Mouse (Mus musculus) layer of hippocampus, adult 2 months (tissue): ENCODE data around the gene Ppil2. TPM values are rescaled to one million over a fixed set of nuclear protein-coding genes. Genes with fewer than 3 reads are reported as not detected.
A peak's percentile ranks its signal among the peaks of the same experiment; 100 is the strongest.

Experiments
- DNase-seq, 2 experiments: peaks; one replicate each; pipeline ENCODE4 v3.0.0; 2022; ENCODE audit warnings: low spot score in 2 of 2
- H3K27ac ChIP-seq: fragments of 200-600 bp; 2 replicates; pipeline ENCODE4 v1.8.1; 2022
- H3K4me3 ChIP-seq: fragments of 200-600 bp; 2 replicates; pipeline ENCODE4 v1.8.1; 2022; ENCODE audit warnings: mild to moderate bottlenecking
- CTCF ChIP-seq: fragments of 200-600 bp; conservative IDR thresholded peaks from 2 replicates; pipeline ENCODE4 v1.8.1; 2022; ENCODE audit warnings: antibody characterized with exemption, mild to moderate bottlenecking, moderate library complexity
- total RNA-seq, 2 experiments: library from RNA; stranded (reverse); gene quantifications; 2 replicates each; pipeline ENCODE4 v1.2.3; 2021

The Ppil2 gene
- total RNA-seq, 2 experiments from 2014 or later = 91.3 to 105 TPM

- no peak for DNase-seq
- 0 out of 2 replicates have a peak overlapping the region, but pooled peaks have one; percentile 2 for H3K27ac ChIP-seq
- H3K4me3 ChIP-seq = no peak overlapping the region
- no peak for TF ChIP-seq CTCF
These were observed 25.4 kb downstream of the Ppil2 start for GRCm38 (mm10) chr16:17085636-17086035.

GRCm38 (mm10) chr16:17082121-17082792 is 28.8 kb downstream of the Ppil2 start:
- no peak for TF ChIP-seq CTCF
- H3K27ac ChIP-seq = no peak overlapping the region
- no peak for DNase-seq
- no peak overlapping the region for H3K4me3 ChIP-seq

- DNase-seq = peak; percentile 66 to 69
- TF ChIP-seq CTCF = no peak
These were observed 33.0 kb downstream of the Ppil2 start for GRCm38 (mm10) chr16:17078101-17078500.

GRCm38 (mm10) chr16:17076869-17077268 is 34.2 kb downstream of the Ppil2 start:
- DNase-seq = no peak
- no peak overlapping the region for H3K4me3 ChIP-seq
- TF ChIP-seq CTCF = peak; percentile 29
- no peak overlapping the region for H3K27ac ChIP-seq

More at GRCm38 (mm10) chr16:17078101-17078500, 33.0 kb downstream of the Ppil2 start:
- Histone ChIP-seq H3K4me3 (no peak overlapping the region), H3K27ac (peak overlapping the region; percentile 29)

GRCm38 (mm10) chr16:17076301-17076700 is 34.8 kb downstream of the Ppil2 start:
- no peak overlapping the region for H3K27ac ChIP-seq
- H3K4me3 ChIP-seq = no peak overlapping the region
- TF ChIP-seq CTCF = peak; percentile 32
- DNase-seq = no peak

- DNase-seq = no peak
- no peak for TF ChIP-seq CTCF
- Histone ChIP-seq H3K27ac (peak overlapping the region; percentile 59; the same call in 1 of the 2 replicates), H3K4me3 (no peak overlapping the region)
These were observed 38.1 kb downstream of the Ppil2 start for GRCm38 (mm10) chr16:17073000-17073399.

GRCm38 (mm10) chr16:17070716-17071115 is 40.3 kb downstream of the Ppil2 start:
- no peak for DNase-seq
- Histone ChIP-seq H3K27ac (peak overlapping the region; percentile 91; the same call in 1 of the 2 replicates), H3K4me3 (peak overlapping the region; percentile 79)
- TF ChIP-seq CTCF = no peak

- peak; percentile 57 for TF ChIP-seq CTCF
- peak; percentile 82 to 88 for DNase-seq
- peak within 1 kb of the TSS; percentile 79 for H3K4me3 ChIP-seq
- peak within 1 kb of the TSS; percentile 91 for H3K27ac ChIP-seq
These were observed 41.3 kb downstream of the Ppil2 start, which contains the start of gene Ypel1 for GRCm38 (mm10) chr16:17069511-17070443. Ypel1 (plus strand) TSS chr16:17069696.

GRCm38 (mm10) chr16:17067552-17067951 is 43.5 kb downstream of the Ppil2 start:
- no peak overlapping the region for H3K27ac ChIP-seq
- H3K4me3 ChIP-seq = no peak overlapping the region
- no peak for DNase-seq
- no peak for TF ChIP-seq CTCF

- H3K27ac ChIP-seq = no peak overlapping the region
- TF ChIP-seq CTCF = no peak
- no peak for DNase-seq
- no peak overlapping the region for H3K4me3 ChIP-seq
These were observed 48.7 kb downstream of the Ppil2 start for GRCm38 (mm10) chr16:17062338-17062737.

- peak overlapping the region; percentile 85 for H3K27ac ChIP-seq
- H3K4me3 ChIP-seq = no peak overlapping the region
- TF ChIP-seq CTCF = peak; percentile 34
- DNase-seq = peak; percentile 55 to 84
These were observed 55.5 kb downstream of the Ppil2 start for GRCm38 (mm10) chr16:17055584-17055983.

GRCm38 (mm10) chr16:17053903-17054302 is 57.2 kb downstream of the Ppil2 start:
- no peak for DNase-seq
- peak overlapping the region; percentile 11; the same call in 1 of the 2 replicates for H3K27ac ChIP-seq
- no peak for TF ChIP-seq CTCF
- no peak overlapping the region for H3K4me3 ChIP-seq

GRCm38 (mm10) chr16:17052087-17052486 is 59.0 kb downstream of the Ppil2 start:
- H3K27ac ChIP-seq = 0 out of 2 replicates have a peak overlapping the region, but pooled peaks have one; percentile 14
- DNase-seq = no peak
- TF ChIP-seq CTCF = no peak
- H3K4me3 ChIP-seq = no peak overlapping the region
